Mouse (Mus musculus): ENCODE measurements around the gene Gramd1b.

Gene Gramd1b

DNA sequence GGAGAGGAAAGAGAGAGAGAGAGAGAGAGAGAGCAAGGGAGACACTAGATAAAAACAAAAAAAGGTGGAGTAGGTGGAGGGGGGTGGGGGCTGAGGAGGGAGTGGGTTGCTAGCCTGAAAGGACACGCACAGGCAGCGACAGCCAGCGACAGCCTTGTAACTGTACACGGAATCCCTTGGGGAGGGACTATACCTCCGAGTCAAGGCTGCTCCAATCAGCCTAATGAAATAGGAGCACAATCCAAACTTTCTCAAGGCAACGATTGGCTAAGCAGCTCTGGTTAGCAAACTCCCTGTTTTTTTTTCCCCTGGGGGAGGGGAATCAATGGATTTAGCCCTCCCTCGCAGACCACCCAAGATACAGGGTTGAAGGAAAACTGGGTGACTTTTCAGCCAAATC lies 75.0 kb downstream of the Gramd1b start:
- DNase-seq: no peak

DNA sequence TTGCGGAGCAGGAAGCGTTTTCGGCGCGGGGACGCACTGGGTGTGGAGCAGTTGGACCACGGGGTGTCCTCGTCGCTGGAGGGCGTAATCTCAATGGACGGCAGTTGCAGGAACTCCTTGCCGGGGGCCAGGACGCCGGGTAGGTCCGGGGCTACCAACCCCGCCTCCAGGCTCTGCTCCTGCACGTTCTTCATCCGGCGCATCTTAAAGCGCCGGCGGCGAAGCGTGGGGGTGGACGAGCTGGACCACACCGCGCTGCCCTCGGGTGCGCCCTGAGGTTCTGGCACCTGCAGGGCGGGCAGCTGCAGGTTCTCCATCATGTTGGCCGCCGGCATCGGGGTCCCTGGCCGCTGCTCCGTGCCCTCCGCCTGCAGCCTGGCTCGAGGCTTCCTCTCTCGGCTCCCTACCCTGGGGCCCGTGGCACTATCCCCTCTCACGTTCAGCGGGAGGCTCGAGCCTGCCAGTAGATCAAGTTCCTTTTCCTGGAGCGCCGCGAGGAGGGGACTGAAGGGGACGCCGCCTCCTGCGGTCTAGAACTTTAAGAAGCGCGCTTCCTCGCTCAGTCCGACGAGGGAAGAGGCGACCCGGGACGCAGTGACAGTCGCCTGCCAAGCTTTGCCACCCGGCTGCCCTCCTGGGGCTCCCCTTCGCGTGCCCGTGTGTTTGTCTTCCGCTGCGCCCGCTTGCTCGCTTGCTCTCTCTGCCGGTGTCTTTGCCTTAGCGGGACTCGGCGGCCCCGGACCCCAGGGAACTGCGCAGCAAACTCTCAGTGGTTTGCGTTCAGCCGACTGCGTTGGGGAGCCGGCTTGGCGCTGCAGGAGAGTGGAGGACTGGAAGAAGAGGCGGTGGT lies 75.6 kb downstream of the Gramd1b start:
- DNase-seq: peak; percentile 63 to 64

DNA sequence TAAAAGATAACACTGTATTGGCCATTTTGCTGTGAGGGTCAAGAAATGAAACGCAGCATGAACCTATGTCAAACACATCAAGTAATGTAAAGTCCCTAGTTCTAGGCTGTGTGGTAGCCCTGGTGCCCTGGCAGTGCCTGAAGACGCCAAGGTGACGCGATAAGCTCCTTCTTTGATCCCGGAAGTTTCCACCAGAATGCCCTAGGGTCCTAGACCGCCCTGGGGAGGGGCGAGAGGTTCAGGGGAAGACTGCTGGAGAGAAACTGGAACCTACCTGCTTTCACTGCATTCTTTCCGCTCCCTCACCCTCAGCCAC lies 76.2 kb downstream of the Gramd1b start:
- no peak for DNase-seq

DNA sequence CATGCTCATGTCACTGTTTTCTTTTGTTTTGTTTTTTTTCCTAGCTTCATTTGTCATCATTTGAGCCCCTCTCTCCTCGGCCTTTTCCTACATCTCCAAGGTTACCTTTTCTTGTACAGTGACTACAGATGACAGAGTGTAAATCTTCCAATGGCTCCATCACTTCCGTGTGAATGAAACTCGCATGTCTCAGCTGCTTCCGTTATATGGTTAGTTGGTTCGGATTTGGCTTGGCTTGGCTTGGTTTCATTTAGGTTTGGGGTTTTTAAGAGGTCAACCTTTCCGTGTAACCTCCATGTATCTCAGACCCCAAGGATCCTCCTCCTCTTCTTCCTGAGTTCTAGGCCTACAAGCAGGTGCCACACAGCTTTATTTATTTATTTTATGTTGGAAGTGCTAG lies 77.3 kb downstream of the Gramd1b start:
- no peak for DNase-seq

DNA sequence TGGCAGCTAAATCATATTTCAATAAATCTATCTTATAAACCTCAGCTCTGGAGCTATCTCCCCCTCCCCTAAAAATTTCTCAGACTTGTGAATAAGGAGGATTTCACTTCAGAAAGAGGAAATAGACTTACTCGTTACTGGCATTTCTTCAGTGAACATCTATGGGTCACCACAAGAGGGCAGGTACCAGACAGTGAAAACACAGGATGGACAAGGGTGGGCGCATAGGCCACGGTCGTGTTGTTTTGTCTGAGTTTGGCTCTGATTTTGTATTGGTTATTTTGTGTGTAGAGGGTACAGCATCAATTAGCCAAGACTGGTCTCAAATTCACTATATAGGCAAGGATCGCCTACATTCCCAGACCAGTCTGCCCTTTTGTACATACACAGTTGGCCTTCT lies 79.0 kb downstream of the Gramd1b start:
- peak in 1 of 2 experiments; percentile 17 for DNase-seq

DNA sequence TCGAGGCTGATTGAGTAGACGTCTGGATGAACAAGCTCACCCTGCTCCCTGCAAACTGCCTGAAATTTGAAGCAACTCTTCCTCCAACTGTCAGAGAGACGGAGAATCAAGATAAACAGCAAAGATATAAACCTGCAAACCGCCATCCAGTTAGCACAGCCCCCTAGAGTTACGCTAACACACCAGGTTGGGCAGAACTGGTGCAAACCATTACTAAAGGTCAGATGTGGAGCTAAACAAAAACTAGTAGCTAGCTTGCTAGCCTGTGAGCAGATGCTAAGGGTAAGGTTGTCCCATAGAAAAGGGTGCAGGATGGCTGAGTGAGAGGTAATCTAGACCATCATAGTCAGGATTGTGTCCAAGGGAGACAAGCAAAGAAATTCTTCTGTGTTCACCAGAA lies 80.4 kb downstream of the Gramd1b start:
- no peak for DNase-seq

DNA sequence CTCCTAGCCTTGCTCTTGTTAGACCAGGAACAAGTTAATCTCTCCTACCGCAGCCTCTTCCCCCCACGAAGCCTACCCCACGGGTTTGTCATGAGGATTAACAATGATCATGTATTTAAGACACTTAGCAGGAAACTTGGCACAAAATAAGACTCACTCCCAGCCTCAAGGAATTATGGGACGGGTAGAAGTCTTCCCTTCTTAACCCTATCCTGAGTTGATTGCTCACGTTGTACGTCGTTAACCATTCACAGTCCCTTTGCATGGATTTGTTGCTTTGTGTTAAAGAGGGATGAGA lies 80.8 kb downstream of the Gramd1b start:
- no peak for DNase-seq

DNA sequence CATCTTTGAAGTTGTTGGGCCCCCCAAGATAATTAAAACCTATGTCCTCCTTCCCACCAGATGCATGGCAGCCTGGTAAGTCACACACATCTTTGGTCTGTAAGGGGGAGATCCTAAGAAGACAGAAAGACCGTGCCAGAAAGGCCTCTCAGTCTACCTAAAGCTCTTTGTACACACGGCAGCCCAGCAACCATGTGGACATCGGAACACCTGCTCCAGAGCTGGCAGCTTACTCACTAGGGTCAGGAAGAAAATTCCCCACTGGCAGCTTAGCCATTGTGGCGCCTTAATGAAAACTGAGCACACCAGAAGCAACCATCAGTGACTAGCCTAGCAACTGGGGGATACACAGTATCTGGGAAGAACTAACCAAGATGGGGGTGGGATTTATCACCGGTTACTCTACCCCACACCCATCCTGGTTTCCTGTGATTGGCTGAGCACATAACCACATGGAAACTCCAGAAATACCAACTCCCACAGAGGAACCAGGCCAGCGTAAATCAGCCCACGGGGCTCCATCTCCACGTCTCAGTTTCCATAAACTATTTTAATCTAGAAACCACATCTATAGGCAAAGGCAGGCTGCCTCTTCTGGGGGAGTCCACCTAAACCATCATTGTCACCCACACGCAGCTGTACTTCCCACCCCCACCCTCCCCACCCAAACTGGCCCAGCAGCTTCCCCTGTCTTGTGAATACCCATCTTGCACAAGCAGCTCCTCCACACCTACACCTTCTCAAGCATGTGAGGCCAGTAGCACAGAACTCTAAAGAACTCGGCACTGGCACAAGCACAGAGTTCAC lies 81.4 kb downstream of the Gramd1b start:
- DNase-seq: no peak

DNA sequence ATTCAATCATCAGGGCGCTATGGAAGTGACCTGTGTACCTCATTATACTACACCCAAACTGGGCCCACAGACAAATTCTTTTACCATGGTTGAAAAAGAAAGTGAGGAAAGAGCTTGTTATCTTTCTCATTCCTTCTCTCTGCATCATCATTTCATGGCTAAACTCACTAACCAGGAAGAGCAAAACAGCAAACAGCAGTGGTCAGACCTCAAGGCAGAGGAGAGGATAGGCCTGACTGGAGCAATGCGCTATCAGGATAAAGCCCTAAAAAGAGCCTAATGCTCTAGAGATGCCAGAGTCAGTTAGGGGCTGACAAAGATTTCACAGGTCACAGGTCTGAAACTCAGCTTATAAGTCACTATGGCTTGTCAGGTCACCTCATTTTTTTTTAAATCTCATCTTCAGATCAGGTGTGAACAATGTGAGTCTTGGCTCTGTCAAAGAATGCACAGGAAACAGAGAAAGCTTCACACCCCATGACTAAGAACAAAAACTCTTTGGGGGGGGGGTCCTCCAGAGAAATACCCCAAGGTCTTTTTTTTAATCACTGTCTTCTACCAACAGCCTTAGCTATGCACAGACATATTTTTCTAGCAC lies 82.4 kb downstream of the Gramd1b start:
- DNase-seq: no peak

DNA sequence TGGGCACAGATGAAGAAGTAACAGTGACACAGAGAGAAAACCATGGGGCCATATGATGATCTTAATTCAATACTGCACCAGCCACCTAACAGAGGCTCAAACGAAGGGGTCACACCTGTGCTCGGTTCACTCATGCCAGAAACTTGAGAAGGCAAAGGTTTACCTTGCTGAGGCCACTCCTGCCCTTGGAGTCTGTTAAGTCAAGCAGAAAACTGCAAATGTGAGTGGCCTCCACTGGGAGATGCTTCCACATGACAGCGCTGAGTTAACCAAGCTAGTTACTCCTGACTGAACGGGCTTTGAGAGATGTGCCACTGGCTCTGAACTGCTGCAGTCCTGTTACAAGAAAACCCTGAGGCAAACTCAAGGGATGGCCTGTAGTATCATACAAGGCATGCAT lies 83.9 kb downstream of the Gramd1b start:
- no peak for DNase-seq

DNA sequence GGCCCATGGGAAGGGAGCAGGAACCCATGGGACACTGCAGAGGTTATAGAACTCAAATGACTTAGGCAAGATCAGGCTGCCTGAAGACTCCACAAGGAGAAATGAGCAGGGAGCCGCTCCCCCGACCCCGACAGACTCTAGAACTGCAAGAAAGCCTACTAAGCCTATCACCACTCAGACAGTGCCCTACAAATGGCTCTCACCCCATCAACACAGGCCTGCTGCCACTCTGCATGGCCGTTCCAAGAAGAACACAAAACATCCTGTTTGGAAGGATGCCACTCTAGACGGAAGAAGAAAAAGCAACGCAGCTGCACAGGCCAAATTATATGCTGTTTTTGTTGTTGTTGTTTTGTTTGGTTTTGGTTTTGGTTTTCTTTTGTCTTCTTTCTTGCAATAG lies 86.2 kb downstream of the Gramd1b start:
- no peak for DNase-seq

DNA sequence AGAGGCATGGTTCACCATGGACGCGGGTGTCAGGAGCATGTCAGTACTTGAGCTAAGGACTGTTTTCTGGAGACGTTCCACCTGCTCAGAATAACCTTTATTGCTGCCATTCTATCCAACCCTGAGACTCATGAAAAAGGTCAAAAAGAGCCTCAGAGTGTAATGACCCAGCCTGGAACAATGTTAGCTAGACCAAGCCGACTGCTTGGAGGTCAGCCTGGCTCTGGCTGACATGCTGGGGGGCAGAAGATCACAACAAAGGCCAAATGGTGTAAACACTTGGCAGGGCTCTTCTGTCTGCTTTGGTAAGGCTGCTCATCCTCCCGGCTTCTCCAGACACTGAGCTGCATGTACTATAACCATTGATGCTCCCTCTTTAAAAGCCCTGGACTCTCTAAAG lies 88.4 kb downstream of the Gramd1b start:
- no peak for DNase-seq

DNA sequence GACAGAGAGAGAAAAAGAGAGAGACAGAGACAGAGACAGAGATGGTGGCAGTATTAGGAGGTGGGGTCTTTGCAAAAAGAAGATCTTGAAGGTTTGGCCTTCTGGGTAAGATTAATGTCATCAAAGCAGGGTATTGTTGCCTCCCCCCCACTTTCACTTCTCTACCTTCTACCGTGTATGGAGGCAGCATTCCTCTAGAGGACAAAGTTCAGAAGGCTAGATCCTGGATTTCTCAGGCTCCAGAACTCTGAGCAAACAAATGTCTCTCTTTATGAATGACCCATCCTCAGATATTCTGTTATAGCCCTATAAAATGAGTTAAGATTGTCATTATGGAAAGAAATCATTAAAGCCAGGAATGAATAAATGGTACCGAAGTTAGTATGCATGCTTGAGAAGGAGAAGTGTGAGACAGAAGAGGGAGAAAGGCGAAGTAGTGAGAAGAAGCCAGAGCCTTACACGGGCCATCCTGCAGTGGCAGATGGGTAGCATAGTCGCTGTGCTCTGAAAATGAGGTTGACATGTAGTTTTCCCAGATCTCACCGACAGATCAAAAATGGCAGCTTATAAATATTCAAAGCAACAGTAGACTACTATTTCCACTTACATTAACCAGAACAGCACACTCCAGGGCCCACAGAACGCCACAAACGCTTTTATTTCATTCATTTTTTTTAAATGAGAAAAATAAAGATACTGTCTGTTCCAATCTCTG lies 91.1 kb downstream of the Gramd1b start:
- no peak for DNase-seq

DNA sequence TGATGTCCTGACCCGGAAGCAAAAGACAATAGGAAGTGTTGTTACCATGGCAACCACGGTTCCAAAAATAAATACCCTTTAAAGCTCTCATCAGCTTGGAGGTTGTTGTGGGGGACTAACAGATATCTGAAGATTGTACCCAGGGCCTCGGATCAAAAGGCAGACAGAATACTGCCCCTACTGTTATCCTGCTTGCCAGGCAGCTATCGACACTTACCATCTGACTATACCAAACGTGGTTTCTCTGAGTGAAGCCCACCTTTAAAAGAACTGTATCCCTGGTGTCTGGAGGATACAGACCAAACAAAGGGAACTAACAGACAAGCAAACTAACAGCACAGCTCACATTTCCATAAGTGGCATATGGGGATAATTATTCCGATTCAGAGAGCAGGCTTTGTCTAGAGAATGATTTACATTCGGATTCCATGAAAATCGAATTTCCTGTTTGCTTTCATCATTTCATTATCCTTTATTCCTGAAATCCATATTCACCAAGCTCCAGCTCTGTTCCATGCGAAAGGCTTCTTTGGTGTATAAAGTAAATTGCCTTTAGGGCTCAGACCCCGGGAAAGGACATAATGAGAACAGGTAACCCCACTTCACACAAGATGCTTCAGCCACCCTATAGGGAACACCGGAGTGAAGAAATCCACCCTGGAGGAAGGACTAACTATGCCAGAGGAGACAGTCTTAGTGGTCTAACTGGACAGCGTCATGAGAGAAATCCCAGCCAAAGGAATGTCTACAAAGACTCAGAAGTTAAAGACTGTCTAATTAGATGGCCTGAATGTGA lies 92.3 kb downstream of the Gramd1b start:
- no peak for DNase-seq

DNA sequence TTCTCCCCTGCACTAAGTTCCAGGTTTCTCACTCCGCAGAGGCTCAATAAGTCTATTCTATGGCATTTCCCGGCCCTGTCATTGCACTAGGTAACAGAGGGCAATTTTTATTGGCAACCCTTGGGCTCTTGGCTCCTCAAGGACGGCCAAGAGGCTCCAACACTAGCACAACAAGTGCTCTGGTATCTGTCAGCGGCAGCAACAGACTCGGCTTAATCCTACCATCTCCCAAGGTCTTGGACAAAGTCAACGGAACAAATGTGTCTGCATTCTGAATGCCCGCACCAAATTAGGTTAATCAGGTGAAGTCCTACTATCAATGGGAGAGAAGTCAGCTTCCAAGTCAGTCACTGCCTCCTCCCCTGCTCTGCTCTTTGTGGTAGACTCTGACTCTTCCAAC lies 93.3 kb downstream of the Gramd1b start:
- no peak for DNase-seq

DNA sequence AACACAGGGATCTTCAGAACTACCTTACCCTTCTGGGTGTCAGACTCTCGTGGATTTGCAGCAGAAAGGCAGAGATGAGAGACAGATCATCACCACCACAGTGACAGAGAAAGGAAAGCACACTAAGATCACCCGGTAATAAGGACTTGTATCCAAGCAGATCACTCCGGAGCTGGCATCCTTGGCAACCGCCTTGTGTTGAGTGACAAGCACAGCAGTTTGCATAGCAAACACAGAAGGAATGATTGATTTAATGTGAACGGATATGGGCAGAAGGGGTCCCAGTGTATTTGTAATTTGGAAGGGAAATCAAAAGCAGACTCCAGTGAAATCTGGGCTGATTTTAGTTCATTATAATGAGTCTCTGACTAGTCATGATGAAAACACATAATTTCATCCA lies 97.9 kb downstream of the Gramd1b start:
- DNase-seq: no peak

DNA sequence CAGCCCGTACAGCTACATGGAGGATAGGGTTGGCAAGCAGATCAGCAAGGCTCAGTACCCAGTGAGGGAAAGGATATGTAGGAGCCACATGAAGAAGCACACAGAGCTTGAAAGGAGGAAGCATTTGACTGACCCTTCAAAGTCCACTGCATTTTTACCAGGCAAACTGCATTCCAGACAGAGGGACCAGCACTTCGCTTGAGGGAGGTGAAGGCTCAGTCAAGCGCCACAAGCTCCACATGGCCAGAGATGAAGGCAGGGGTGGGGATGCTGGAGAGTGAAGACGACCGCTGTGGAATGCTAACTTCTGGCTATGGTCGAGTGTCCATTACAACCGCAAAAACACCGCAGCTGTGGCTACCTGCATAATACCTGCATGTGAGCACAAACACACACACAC lies 100.2 kb downstream of the Gramd1b start:
- DNase-seq: no peak

DNA sequence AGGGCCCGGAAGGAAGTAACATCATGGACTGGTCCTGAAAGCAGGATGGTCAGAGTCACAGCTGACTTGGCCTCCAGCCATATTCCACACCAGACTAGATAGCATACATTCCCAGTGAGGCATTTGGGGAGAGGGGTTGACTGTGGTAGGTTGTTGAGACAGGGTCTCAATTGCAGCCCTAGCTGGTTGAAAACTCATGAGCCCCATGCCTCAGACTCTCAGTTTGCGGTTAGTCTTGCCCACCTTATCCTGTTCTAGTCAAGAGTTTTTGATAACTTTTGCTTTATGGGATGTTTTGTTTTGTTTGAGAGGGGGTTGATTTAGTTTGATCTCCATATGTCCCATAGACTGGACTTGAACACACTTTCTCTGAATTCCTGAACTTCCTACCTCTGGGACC lies 103.5 kb downstream of the Gramd1b start:
- no peak for DNase-seq

DNA sequence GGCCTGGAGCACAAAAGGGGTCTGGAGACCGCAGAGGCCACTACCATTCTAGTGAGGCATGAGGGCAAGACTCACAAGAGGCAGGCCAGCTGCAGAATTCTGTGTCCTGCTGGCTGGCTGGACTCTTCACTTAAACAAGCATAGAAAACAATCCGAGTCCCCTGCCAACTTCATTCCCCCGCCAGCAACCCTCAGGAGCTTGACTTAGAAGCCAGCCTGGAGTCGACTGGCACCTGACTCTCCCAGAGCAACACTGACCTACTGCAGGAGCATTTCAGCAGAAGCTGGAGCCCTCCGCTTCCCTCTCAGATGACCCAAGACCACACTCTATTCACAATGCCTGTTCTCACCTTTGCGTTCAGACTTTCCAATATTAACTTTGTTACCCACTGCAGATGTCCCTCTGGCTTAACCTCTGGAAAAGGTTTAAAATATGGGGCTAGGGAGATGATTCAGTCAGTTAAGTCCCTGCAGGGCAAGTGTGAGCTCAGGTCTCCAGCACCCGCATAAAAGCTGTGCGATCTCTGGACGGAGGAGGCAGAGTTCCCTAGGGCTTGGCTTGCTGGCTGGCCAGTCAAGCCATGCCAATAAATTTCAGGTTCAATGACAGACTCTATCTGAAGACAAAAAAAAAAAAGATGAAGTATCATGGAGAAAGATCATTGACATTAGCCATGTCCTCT lies 104.8 kb downstream of the Gramd1b start:
- DNase-seq: no peak

DNA sequence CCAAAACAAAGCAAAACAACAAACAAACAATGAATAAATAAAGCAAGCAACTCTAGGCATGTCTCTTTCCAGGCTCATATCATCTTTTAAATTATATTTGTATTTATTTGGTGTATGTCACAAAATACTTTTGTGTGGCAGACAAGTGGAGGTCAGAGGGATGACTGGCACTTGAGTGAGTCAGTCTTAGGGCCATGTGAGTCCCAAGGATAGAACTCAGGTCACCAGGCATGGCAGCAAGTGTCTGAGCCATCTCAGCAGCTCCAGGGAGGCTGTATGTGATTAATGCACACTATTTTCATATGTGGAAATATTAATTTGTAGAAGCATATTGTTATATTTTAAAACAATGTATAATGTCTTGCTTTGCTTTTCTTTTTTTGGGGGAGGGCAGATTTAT lies 106.3 kb downstream of the Gramd1b start:
- no peak for DNase-seq

DNA sequence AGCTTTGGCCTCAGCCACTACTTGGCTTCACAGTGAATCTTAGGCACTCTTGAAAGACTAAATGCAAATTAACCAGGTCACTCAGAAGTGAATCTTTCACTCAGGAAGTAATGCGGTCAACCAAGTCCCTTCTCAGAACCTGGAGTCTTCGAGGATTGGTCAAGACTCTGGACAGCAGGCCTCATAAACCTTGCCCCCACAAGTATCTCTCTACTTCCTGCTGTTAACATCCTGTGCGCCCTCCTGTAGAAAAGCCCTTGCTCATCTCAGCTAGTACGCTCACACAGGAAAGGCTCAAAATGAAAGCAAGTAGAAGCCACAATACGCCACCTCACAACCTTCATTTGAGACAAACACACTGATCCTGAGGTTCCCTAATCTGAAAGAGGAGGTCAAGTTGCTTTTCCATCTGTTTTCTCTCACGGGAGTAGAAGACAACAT lies 107.7 kb downstream of the Gramd1b start:
- peak; percentile 59 to 62 for DNase-seq

All from B cell, adult 2 months (primary cell).